Mouse (Mus musculus) thymus, postnatal 4 days (tissue): ENCODE measurements around the gene Vangl2.

Experiments used
- DNase-seq: peaks from one replicate; pipeline ENCODE4 v3.0.0; 2021

The Vangl2 gene

DNA sequence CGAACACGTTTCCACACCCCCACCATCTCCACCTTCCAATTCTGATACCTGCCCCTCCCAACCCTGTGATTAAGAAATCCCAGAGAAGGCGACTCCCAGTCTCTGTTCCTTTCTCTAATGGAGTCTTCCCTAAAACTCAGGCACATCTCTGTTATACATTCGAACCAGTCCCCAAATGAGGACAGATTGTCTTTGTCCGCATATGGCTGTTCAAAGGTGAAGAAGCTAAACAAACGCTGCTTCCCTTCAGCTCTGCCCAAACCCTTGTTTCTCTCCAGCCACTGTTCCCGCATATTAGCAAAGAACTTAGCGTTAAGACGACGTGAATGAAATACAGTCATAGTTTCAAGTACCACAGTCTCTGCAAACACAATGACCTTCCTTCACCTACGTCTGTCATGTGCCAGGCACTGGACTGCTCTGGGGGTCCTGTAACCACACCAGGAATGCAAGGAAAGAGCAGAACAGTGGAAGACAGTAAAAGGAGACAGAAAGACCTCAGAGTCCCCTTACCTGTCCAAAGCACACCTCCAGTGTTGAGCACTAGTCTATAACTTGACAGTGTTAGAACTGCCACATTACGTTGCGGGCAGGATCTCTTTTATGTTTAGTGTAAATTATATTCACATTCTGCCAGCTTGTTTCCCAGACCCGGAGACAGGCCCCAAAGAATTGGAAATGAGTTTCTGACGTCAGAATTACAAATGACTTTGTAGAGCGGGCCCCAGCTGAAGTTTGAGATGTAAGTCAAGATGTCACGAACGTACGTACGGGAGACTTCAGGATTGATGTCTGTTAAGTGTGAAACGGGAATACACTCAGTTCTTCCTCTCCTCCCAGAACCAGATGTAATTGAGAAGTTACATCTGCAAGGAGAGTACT, at the start of gene Vangl2:
TSS of gene Vangl2 (minus strand) at position 51 of the 882 bp plus-strand sequence.
- DNase-seq, result no peak

GRCm38 (mm10) chr1:172077981-172078380, 49.7 kb upstream of the Vangl2 start:
- DNase-seq, result no peak

DNA sequence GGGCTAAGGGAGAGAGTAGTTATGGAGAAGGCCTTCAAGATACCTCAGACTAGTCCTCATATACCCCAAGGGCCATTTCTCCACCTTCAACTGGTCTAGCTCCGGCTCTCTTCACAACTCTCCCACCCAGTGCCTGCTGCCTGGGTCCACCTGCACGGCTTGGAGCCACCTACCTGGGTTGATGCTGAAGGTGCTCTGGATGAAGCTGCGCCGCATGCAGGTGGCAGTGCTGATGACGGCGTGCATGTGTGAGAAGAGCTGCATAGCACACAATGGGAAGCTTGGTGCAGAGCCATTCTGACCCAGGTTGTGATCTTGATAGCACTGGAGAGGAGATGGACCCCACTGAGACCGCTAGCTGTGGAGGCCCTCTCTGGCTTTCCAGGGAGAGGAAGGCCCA, 44.4 kb upstream of the Vangl2 start:
- no peak for DNase-seq

- DNase-seq, result no peak
Observed at GRCm38 (mm10) chr1:172071556-172071955, 43.3 kb upstream of the Vangl2 start.

DNA sequence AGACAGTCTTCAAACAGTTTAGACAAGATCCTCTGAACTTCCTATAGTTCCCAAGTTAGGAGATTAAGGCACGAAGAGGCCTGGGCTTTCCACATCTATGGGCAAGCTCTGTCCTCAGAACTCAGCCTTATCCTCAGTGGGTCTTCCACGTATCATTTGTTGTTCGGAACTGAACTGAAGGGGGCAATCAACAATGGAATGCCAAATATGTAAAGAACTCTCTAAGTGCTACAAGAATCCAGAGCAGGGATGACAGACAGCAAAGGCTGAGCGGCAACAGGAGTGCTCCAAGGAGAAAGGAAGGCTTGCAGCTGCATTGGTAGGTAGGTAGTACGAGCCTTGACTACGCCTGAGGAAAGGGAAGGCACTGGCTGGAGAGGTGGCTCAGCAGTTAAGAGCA, 42.0 kb upstream of the Vangl2 start:
- no peak for DNase-seq

- no peak for DNase-seq
Observed at GRCm38 (mm10) chr1:172064613-172065141, 36.4 kb upstream of the Vangl2 start.

GRCm38 (mm10) chr1:172063291-172064023, 35.2 kb upstream of the Vangl2 start:
- no peak for DNase-seq

DNA sequence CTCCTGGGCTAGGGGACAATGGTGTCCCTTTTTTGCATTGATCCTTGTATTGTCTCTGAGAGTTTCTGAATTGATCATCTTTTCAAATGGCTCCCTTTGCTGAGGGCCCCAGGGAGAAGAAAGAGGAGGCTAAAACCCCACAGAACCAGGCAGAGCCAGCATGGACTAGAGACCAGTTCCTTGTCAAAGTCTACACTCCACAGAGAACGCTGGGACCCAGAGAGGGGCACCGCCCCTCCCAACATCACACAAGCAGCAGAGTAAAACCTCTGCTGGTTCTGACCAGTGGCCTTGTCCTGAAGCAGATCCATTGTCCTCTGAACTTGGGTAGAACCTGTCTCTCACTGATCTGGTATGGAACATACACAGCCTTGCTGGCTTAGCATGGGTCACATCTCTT, 33.9 kb upstream of the Vangl2 start:
- DNase-seq, result no peak

GRCm38 (mm10) chr1:172061217-172061616, 33.0 kb upstream of the Vangl2 start:
- no peak for DNase-seq

GRCm38 (mm10) chr1:172060659-172061058, 32.4 kb upstream of the Vangl2 start:
- DNase-seq, result no peak

GRCm38 (mm10) chr1:172058874-172059273, 30.6 kb upstream of the Vangl2 start:
- DNase-seq, result no peak

DNA sequence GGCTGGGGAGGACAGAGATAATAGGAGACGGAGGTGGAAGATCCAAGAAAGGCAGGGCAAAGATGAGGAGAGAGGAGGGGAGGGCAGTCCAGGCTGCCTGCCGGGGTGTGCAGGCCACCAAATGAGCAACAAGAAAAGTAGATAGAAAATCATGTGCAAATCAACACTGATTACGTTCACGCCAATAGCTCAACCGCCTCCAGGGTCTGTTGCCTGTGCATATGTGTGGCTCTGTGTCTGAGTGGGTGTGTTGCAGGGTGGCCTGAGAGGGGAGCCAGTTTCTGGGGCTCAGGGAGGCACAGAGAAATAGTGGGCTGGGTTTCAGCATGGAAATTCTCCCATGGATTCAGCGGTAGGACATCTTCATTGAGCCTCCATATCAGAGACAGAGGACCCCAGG, 30.1 kb upstream of the Vangl2 start:
- DNase-seq, result no peak

- DNase-seq, result no peak
Observed at GRCm38 (mm10) chr1:172057491-172057921, 29.3 kb upstream of the Vangl2 start, which contains the start of gene Nhlh1. Nhlh1 (minus strand) TSS chr1:172057573.

GRCm38 (mm10) chr1:172056251-172056650, 28.0 kb upstream of the Vangl2 start:
- no peak for DNase-seq

- DNase-seq, result no peak
Observed at GRCm38 (mm10) chr1:172053541-172054440, 25.5 kb upstream of the Vangl2 start.

DNA sequence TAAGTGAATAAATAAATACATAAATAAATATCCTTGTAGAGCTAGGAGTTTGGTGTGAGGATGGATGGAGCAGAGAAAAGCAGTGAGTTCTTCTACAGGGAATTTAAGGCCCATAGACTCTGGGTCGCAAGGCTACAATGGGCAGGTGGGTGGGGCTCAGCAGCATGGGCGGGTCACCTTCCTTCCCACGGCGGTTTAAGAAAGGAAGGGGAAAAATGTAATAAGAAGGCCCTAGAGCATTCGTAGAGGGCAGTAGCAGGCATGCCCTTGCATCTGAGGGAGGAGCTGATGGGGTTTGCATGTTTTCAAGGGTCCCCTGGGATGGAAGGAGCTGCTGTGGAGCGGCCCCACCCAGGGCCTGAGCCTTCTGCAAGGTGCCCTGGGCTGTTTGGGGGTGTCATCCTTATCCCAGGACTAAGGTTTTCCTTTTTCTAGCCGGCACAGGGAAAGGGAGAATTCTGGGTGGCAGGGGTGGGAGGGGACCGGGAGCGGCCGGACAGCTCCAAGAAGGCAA, 24.6 kb upstream of the Vangl2 start:
- no peak for DNase-seq

GRCm38 (mm10) chr1:172049131-172049782, 21.0 kb upstream of the Vangl2 start:
- DNase-seq, result no peak

DNA sequence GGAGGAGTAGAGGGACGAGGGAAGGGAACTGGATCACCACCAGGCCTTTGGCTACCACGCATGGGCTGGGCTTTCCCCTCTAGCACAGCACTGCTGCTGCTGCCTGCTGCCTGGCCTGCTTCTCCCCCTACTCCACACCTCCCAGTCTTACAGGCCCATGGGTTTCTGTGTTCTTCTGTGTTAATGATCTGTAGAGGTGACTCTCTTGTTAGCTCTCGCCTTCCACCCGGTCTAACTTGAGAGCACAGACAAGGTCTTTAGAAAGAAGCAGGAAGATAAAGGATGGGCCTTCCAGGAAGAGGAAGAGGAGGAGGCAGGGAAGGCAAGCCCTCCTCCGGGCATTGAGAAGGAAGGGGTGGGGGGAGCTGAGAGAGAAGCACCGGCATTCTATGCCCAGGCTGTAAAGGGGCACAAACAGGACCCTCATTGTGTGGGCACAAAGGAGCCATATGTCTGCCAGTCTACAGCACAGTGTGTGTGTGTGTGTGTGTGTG, 20.0 kb upstream of the Vangl2 start:
- DNase-seq, result no peak

- DNase-seq, result peak; percentile 88
Observed at GRCm38 (mm10) chr1:172046938-172047337, 18.7 kb upstream of the Vangl2 start.

- no peak for DNase-seq
Observed at GRCm38 (mm10) chr1:172046410-172046809, 18.2 kb upstream of the Vangl2 start.

DNA sequence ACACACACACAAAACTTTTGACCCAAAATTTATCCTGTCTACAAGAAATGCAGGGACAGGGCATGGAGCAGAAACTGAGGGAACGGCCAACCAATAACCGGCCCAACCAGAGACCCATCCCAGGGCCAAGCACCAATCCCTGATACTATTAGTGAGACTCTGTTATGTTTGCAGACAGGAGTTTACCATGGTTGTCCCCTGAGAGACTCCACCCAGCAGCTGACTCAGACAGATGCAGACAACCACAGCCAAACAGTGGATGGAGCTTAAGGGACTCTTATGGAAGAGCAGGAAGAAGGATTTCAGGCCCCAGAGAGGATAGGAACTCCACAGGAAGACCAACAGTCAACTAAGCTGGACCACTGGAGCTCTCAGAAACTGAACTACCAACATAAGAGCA, 1.7 kb upstream of the Vangl2 start:
- no peak for DNase-seq

- no peak for DNase-seq
Observed at GRCm38 (mm10) chr1:172027809-172028102, 488 bp downstream of the Vangl2 start.
